Mouse (Mus musculus) gastrocnemius, postnatal 36 days (tissue): ENCODE results near the gene Sash1. TPM values are rescaled to one million over a fixed set of nuclear protein-coding genes. Genes with fewer than 3 reads are reported as not detected.

ENCODE experiments used
- DNase-seq, 2 experiments: peaks; one replicate each; pipeline ENCODE4 v3.0.0; 2022
- intact Hi-C: fragments of 180-260 bp; cut with DNase I; formaldehyde crosslinking; loops from one replicate; pipeline ENCODE4 v1.15.1; 2025
- total RNA-seq, 2 experiments: library from RNA; stranded (reverse); gene quantifications; 2 replicates each; pipeline ENCODE4 v1.2.3; 2021

Gene Sash1
- total RNA-seq, 2 experiments from 2014 or later, result 11.7 to 13.2 TPM

DNA sequence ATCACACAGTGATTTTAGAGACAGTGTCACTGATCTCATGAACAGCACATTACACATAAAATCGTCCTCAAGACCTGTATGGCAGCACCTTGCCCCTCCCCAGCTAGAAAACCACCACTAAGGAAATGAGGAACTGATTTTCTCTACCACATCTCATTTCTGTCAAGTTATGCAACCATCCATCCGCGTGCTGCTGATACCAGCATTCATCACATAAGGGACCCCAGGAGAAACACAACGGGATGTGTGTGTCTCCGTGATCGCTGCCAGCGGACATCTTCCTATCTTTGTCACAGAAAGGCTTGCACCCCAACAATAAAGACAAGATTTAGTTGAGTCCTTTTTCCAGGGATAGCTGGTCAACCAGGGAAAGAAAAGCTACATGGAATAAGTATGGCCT lies 27.2 kb downstream of the Sash1 start:
- intact Hi-C loops, result no loop called here
- no peak for DNase-seq

DNA sequence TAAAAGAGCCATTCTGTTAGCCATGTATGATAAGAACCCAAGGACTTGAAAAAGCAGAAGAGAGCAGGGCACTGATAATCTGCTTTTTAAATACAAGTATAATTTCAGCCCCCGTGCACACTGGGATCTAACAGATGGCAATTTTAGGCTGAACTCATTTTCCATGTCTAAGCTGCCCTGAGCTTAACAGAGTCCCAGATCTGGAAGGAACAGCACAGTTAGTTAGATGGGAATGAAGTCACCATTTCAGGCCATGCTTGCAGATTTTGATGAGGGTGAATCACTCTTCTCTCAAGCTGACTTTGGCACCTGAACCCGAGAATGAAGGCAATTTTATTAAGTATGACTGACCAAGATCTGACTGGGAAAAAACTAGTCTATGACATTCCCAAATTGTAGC lies 28.9 kb downstream of the Sash1 start:
- intact Hi-C loops, result no loop called here
- no peak for DNase-seq

DNA sequence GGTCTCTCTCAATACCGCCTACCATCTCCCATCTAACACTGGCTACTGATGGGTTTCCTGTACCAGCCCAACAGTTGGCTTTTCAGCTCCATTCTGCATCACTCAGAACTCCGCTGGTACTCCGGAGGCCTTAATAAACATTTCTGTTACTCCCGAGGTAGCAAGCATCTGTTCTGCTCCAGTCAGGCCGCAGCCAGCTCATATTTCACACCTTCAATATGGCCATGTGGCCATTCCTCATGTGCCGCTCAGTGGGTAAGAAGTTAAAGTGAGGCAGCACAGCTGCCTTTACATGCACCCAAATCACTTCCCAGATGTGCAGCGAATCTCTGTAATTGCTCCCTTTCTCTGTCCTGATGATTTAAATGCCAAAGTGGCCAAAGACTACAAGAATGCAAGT lies 32.5 kb downstream of the Sash1 start:
- no peak for DNase-seq
- intact Hi-C loops, result no loop called here

DNA sequence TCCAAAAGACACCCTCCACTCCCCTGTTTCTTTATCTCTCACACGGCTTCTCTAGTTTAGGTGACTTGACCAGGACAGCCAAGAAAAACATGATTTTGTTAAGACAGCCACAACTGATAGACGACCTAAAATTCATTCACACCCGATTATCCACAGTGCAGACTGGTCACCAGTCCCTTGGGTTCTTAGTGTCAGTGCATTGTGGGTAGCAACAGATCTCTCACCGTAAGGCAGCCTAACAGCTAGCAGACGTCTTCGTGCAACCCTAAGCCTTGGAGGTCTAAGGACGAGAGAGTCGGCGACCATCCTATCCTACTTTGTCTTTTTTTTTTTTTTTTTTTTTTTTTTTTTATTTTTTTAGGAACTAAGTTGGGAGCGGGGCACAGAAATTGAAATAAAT lies 34.2 kb downstream of the Sash1 start:
- intact Hi-C loops, result no loop called here
- no peak for DNase-seq

DNA sequence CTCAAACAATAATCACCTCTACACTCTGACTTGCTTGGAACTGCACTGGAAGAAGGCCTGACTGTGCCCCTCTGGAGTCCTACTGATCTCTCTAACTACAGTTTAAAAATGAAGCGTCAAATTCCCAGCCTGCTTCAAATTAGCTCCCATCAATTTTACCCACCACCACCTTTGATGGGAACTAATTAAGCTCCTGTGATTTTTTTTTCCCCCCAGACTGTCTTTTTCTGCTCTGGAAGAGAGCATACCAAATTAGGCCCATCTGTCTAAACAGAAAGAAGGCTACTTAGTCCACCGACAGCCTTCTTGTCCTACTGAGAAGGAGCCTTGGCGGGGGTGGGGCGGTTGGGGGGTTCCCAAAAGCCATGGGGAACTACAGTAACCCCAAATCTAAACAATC lies 37.9 kb downstream of the Sash1 start:
- intact Hi-C loops, result no loop called here
- no peak for DNase-seq

DNA sequence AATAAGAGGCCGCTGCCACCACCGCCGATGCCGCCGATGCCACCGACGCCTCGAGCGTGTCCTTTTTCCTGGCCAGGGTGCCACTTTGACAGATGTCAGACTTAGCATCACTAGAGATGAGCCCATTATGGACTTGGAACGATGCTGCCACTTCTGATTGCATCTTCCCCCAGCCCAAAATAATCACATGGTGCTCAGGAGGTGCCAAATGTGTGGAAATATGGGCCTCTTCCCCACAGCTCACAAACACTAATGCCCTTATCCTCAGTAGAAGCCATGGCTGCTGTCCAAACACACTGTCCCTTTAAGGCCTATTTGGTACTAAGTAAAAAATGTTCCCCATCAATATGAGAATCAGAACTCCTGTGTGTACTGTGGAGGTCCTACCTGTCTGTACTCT lies 39.6 kb downstream of the Sash1 start:
- intact Hi-C loops, result no loop called here
- no peak for DNase-seq

DNA sequence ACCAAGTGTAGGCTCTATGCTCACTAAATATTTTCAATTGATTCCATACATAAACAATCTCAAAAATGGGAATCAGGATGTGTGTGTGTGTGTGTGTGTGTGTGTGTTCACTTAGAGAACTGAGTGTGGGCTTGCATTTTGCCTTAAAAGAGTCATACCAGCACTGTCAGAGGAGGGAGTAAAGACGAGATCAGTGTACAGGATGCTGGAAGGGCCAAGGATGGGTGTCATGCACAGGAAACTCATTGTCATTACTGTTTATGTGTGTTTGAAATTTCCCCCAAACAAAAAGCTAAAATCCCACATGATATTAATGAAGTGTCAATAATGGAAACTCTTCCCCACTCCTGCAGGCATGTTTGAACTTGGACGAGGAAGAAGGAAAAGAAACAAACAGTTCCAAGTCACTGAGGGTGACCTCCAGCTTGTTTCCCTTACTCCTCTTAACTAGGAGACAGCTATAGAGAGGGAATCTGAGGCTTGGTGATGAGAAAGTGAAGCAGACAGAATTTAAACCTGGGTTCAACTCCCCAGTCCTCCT lies 40.6 kb downstream of the Sash1 start:
- intact Hi-C loops, result no loop called here

DNA sequence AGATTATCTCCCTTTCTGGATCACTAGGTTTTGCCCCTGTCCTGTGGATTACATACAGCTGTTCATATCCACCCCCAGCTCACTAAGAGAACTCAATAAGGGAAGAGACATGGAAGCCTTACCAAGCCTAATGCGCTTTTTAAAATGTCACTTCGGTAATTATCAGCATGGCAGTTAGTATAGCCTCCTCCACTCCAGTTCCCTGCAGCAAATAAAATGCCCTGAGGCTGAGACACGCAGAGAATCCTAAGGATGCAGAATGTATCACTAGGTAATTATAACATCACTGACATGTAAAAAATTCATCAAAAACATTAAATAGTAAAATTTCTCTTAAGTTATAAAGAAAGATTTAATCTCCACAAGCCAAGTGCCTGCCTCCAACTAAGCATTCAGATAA lies 45.9 kb downstream of the Sash1 start:
- intact Hi-C loops, result no loop called here
- DNase-seq, result no peak

More for the DNA sequence above, 40.6 kb downstream of the Sash1 start:
- DNase-seq, result no peak

DNA sequence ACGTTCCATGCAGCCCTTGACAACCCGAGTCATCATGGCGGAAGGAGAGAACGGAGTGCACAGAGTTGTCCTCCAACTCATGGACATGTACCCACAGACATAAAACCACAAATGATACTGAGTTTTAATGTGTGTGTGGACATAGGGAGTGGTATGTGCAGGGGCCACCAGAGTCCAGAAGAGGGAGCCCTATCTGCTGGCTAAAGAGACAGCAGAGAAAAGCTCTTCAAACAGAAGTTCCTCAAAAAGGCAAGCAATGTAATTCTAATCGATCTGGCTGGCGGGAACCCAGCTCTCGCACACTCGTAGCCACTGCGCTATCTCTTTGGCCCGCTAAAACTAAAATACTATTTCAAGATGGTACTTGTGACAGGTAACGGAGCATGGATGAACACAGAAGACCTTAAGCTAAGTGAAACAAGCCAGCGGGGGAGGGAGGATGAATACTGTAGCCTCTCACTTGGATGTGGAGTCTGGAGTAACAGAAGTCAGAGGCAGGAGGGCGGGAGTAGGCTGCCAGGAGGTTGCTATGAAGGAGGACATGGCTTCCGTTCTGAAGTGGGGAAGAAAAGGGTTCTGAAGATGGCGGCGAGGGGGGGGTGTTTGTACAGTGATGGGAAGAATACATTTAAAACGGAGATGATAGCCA lies 51.9 kb downstream of the Sash1 start:
- DNase-seq, result peak in 1 of 2 experiments; percentile 21
- intact Hi-C loops, result no loop called here

DNA sequence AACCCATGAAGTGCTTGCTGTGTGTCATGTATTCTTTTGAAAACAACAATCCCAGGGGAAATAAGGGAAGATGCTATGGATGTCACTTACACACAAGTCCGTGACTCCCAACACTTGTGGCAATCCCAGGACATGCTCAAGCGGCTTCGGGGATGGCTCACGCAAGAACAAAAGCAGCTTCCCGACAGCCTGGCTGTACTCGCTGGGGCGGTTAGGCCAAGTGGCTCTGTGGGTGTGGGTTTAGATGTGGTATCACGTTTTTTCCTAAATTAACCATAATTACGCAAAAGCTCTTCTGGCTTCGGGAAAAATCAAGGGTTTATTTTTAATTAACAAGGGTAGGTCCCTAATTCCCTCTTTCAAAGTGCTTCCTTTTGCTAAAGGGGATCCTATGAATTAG lies 59.6 kb downstream of the Sash1 start:
- intact Hi-C loops, result no loop called here
- DNase-seq, result no peak

DNA sequence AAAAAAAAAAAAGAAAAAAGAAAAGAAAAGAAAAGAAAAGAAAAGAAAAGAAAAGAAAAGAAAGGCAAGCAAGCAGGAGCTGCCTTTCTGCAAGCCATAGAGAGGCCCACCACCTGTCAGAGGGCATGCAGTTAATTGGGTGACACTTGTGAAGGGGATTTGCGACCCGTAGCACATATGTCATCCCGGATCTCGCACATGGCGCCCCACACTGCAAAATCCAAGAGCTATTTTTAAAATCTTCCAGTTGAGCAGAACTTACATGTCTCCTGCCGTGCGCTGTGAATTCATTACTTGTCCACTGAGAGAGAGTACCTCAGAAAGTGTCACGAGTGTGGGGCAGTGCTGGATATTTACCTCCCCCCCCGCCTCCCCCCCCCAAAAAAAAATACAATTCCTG lies 60.0 kb downstream of the Sash1 start:
- DNase-seq, result no peak
- intact Hi-C loops, result no loop called here

DNA sequence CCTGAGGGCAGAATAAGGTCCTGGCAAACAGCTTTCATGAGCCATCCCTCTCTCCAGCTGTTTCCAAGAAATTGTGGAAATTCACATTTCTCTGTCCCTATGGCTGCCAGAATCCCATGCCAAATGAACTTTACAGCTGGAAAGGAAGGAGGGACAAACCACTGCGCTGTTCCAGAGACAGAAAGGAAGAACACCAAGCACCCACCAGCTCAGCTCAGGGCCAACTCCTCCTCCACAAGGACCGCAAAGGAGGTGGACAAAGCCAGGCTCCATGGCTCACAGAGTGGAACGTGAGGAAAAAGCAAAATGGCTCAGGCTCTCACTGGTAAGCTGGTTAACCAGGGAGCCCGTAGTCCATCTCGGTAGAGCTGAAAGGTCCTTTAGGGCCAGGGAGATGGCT lies 67.8 kb downstream of the Sash1 start:
- no peak for DNase-seq
- intact Hi-C loops, result no loop called here

DNA sequence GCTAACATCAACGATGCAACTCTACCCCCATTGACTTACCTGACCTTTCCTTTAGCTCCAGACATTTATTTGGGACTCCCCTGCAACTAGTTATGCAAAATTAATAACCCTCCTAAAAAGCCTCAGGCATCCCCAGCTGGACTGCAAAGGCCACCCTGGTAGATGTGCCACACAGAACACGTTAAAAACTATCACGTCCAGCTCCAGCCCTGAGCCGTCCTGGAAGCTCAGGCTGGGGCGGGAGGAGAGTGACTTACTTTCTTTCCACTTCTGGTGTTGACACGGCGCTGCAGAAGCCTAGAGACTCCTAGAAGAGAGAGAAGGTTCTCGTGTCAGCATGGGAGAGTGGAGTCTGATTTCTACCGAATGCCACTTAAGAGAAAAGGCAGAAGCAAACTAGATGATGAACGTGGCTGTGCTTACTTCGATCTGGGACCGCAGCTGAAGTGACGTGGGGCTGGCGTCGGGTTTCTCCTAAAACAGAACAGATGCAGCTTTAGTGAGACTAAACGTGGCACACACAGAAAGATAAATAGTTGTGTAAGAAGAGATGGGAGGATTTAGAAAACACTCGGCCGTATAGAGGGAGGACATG lies 71.8 kb downstream of the Sash1 start:
- intact Hi-C loops, result no loop called here
- DNase-seq, result no peak

DNA sequence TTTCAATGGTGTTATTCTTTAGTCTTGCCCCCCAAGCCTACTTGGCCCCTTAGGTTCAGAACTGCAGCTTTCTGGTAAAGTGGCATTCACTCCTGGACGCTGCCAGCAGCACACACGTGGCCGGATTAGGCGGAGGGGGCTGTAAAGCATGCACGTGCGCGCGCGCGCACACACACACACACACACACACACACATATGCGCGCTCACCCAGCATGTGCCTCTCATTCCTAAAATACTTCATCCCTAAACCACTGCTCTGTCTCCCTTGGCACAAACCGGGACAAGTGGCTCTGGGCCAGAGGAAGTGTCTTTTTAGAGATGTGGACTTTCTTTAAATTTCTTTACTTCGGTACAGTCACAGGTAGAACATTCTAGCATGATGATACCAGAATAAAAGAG lies 72.6 kb downstream of the Sash1 start:
- intact Hi-C loops, result no loop called here
- no peak for DNase-seq

DNA sequence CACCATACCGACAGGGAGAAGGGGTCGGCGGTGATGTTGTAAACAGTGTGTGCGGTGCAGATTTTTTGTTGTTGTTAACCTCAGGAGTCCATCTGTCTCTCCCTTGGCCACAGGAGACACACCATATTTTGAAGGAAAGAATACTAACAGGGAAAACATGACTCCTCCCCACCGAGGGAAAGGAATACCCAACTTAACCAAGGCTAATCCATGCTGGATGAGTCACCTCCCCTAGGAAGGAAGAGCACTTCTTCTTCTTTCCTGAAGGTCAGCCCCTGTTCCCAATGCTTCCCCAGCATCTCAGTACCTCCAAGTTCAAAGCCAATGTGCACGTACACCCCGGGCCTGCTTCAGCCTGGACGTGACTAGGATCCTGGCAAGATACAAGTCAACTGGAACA lies 73.1 kb downstream of the Sash1 start:
- intact Hi-C loops, result no loop called here
- DNase-seq, result no peak

DNA sequence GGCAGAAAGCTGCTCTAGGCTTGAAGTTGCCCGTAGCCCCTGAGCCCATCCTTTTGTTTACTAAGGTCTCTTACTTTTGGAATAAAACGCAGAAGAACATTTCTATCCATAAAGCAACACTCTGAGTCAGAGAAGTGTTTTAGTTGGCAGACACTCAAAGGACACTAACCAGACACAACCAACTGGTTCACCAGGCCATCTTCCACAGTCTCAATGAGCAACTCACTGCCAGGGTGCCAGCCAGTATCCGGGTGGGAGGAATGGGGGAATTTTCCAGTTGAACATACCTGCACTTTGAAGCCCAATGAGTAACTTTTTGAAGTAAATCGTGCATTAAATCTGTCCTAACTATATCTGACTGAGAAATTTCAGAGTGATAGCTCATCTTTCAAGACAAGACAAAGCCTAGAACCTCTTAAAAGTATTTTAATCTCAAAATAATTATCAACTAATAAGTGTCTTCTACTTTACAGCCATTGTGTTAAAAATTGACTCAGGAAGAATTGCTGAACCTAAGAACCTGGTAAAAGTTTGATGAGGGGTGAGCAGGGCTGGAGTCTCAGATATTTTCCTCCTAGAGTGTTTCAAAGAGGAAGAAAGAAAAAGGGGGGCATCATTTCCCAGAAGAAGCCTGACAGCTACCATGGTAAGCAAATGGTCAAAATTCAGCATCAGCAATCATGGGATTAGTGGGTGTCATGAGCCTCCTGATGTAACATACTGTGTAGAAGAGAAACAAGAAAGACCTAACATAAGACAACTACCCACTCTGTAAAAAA lies 74.4 kb downstream of the Sash1 start:
- DNase-seq, result no peak
- intact Hi-C loops, result no loop called here

DNA sequence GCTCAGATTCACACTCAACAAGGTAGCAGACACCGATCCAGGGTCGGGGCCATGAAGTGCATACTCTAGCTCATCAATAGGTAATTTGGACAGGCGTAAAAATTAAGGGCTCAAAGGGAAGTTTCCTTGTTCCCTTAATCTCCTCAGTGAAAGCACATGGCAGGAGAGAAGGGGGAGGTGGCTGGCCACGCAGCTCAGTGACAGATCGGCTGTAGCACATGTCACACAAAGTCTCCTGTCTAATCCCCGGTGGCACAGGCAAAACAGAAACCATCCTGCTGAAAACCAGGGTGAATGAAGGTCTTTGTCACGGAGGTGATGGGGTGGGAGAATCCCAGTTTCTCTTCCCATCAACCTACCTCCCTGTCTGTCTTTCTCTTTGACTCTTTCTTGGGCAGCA lies 75.4 kb downstream of the Sash1 start:
- intact Hi-C loops, result no loop called here
- DNase-seq, result no peak

DNA sequence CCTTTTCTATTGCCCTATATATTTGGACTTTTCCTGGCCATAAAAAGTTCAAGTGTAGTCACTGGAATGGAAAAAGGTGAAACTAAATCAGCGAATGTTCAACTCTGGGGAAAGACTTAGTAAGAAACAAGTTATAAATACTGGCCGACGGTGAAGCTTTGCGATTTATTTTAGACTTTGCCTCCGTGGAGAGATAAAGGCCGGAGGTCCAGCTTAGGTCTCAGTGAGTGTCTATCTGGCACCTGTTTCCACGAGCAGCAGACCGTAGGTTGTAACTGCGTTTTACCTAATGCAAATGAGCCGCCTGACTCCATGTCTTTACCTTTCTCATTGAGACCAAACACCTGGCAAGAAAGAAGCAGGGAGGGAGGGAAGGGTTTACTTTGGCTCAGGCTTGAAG lies 77.5 kb downstream of the Sash1 start:
- intact Hi-C loops, result no loop called here
- DNase-seq, result no peak

DNA sequence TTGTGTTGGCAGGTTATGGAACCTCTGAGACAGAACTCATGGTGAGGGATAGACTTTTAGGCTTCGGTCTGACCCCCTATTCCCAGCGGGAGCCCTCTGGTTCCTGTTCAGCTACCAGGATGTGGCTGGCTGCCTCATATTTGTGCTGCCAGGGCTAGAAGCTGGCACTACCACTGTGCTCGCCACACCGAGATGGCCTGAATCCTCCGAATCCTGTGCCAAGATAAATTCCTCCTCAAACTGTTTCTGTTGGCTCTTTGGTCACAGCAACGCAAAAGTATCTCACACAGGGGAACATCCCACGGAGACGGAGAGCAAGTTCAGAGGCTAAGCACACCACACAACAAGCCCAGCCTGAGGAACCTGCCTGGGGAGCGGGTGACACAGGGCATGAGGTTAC lies 78.3 kb downstream of the Sash1 start:
- no peak for DNase-seq
- intact Hi-C loops, result no loop called here

DNA sequence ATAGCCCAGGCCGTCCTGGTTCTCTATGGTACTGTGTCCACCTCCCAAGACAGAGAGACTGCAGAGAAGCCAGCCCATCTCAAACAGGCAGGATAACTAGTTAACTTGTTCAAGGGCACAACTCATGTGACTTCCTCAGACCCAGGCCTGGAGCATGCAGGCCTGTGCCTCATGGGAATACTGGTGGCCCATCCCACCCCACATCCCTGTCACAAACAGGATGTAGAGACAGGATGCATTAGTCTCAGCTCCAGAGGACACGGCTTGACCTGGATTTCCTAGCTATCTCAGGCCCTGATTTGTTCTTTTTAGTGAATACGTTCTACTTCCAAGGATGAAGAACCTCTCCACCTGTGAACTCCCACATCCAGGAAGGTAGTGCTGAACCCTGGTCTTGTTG lies 80.5 kb downstream of the Sash1 start:
- DNase-seq, result no peak
- intact Hi-C loops, result no loop called here

DNA sequence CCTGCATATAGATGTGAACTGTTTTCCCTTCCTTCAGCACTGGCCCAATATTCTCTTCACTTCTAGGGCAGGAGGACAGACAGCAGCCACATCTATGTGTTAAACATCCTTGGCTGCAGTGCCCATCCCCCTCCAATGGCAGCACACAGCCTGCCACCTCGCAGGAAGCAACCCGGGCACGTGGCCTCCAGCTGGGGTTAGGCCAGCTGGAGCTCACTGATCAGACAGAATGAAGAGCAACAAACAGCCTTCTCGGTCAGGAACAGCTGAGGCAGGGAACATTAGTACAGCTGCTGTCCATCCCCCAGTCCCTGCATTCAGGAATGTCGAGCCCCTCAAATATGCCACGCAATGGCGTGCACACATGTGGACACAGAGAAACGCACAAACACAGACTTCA lies 81.6 kb downstream of the Sash1 start:
- intact Hi-C loops, result no loop called here

More for the DNA sequence above, 81.6 kb downstream of the Sash1 start:
- DNase-seq, result peak in 1 of 2 experiments; percentile 26
